Mouse (Mus musculus) hindbrain, embryonic 10.5 days (tissue): Measurements from ENCODE around the gene Wdr76. TPM values are rescaled to one million over a fixed set of nuclear protein-coding genes. Genes with fewer than 3 reads are reported as not detected.

Source experiments
- DNase-seq: peaks from one replicate; pipeline ENCODE4 v3.0.0-alpha.2; 2017; ENCODE audit warnings: low spot score
- H3K27ac ChIP-seq: fragments of 300-500 bp; sonication (generic); 2 replicates; pipeline ENCODE4 v1.5.1; 2016; ENCODE audit warnings: mild to moderate bottlenecking, moderate library complexity
- H3K27me3 ChIP-seq: fragments of 300-500 bp; sonication (generic); 2 replicates; pipeline ENCODE4 v1.6.1; 2016; ENCODE audit warnings: mild to moderate bottlenecking; ENCODE audit not compliant: poor library complexity, insufficient read depth, severe bottlenecking
- H3K36me3 ChIP-seq: fragments of 300-500 bp; sonication (generic); 2 replicates; pipeline ENCODE4 v1.6.1; 2016; ENCODE audit warnings: mild to moderate bottlenecking, moderate library complexity
- H3K4me1 ChIP-seq: fragments of 300-500 bp; sonication (generic); replicated peaks from 2 replicates; pipeline ENCODE4 v1.6.1; 2016; ENCODE audit warnings: mild to moderate bottlenecking
- H3K4me3 ChIP-seq: fragments of 300-500 bp; sonication (generic); 2 replicates; pipeline ENCODE4 v1.5.1; 2016; ENCODE audit warnings: mild to moderate bottlenecking, moderate library complexity
- H3K9me3 ChIP-seq: fragments of 300-500 bp; sonication (generic); 2 replicates; pipeline ENCODE4 v1.6.1; 2016; ENCODE audit warnings: mild to moderate bottlenecking, moderate library complexity
- WGBS: fragments of 180-500 bp; shearing (Covaris S2); methylation state at CpG from one replicate; pipeline ENCODE4 v1.1.7; 2016; 5-methylcytosine and 5-hydroxymethylcytosine counted together
- polyA plus RNA-seq: library from polyadenylated mRNA; unstranded; fragments of >200 nt; fragmentation: Nextera tagmentation; extraction: Ambion mirVana; gene quantifications from 2 replicates; pipeline ENCODE4 v1.2.1, GENCODE M21; 2016

Wdr76 gene
- polyA plus RNA-seq, 1 experiment from 2014 or later = 8.8 TPM

- peaks cover 85% of the 10 kb centered on the region for H3K36me3 ChIP-seq
- no peaks in the 10 kb centered on the region for H3K9me3 ChIP-seq
- H3K4me1 ChIP-seq = no peaks in the 10 kb centered on the region
- WGBS = 95% methylated on average over 6 of the region's 6 CpGs
- H3K4me3 ChIP-seq = no peak overlapping the region
- no peak for DNase-seq
- H3K27me3 ChIP-seq = no peaks in the 10 kb centered on the region
- no peak overlapping the region for H3K27ac ChIP-seq
Measured at GRCm38 (mm10) chr2:121549630-121550029, 43.1 kb downstream of the Wdr76 start.

GRCm38 (mm10) chr2:121551271-121551670 lies 44.7 kb downstream of the Wdr76 start:
- WGBS = 84% methylated on average over 8 of the region's 8 CpGs
- no peak overlapping the region for H3K27ac ChIP-seq
- no peaks in the 10 kb centered on the region for H3K4me1 ChIP-seq
- DNase-seq = no peak
- no peaks in the 10 kb centered on the region for H3K27me3 ChIP-seq
- H3K36me3 ChIP-seq = peaks cover 78% of the 10 kb centered on the region
- no peak overlapping the region for H3K4me3 ChIP-seq
- H3K9me3 ChIP-seq = no peaks in the 10 kb centered on the region

- Histone ChIP-seq H3K27me3 (no peaks in the 10 kb centered on the region), H3K4me3 (no peak overlapping the region)
- WGBS = 92% methylated on average over 3 of the region's 3 CpGs
Measured at GRCm38 (mm10) chr2:121563117-121563516, 56.6 kb downstream of the Wdr76 start.

GRCm38 (mm10) chr2:121565911-121566310 lies 59.4 kb downstream of the Wdr76 start:
- DNase-seq = no peak
- Histone ChIP-seq H3K36me3 (peaks cover 13% of the 10 kb centered on the region), H3K27ac (no peak overlapping the region), H3K9me3 (no peaks in the 10 kb centered on the region), H3K27me3 (no peaks in the 10 kb centered on the region), H3K4me1 (no peaks in the 10 kb centered on the region), H3K4me3 (no peak overlapping the region)
- WGBS = 77% methylated on average over 5 of the region's 5 CpGs

More at GRCm38 (mm10) chr2:121563117-121563516, 56.6 kb downstream of the Wdr76 start:
- Histone ChIP-seq H3K27ac (no peak overlapping the region), H3K36me3 (peaks cover 21% of the 10 kb centered on the region), H3K9me3 (no peaks in the 10 kb centered on the region), H3K4me1 (no peaks in the 10 kb centered on the region)
- no peak for DNase-seq

- no peak overlapping the region for H3K27ac ChIP-seq
- WGBS = 89% methylated on average over 3 of the region's 3 CpGs
- 0 out of 2 replicates have a peak, but pooled peaks cover 3% of the 10 kb centered on the region for H3K4me1 ChIP-seq
Measured at GRCm38 (mm10) chr2:121570049-121570448, 63.5 kb downstream of the Wdr76 start.

GRCm38 (mm10) chr2:121570999-121571655 lies 64.6 kb downstream of the Wdr76 start:
- Histone ChIP-seq H3K4me3 (no peak overlapping the region), H3K36me3 (peaks cover 21% of the 10 kb centered on the region), H3K27ac (no peak overlapping the region), H3K4me1 (0 out of 2 replicates have a peak, but pooled peaks cover 3% of the 10 kb centered on the region), H3K9me3 (no peaks in the 10 kb centered on the region), H3K27me3 (no peaks in the 10 kb centered on the region)
- 80% methylated on average over 8 of the region's 8 CpGs for WGBS
- no peak for DNase-seq

More at GRCm38 (mm10) chr2:121570049-121570448, 63.5 kb downstream of the Wdr76 start:
- Histone ChIP-seq H3K27me3 (no peaks in the 10 kb centered on the region), H3K36me3 (peaks cover 18% of the 10 kb centered on the region), H3K9me3 (no peaks in the 10 kb centered on the region), H3K4me3 (no peak overlapping the region)
- DNase-seq = no peak

GRCm38 (mm10) chr2:121571780-121572179 lies 65.3 kb downstream of the Wdr76 start:
- Histone ChIP-seq H3K4me1 (0 out of 2 replicates have a peak, but pooled peaks cover 3% of the 10 kb centered on the region), H3K27me3 (no peaks in the 10 kb centered on the region), H3K36me3 (peaks cover 21% of the 10 kb centered on the region), H3K4me3 (no peak overlapping the region), H3K9me3 (no peaks in the 10 kb centered on the region), H3K27ac (no peak overlapping the region)
- peak; percentile 80 for DNase-seq
- 23% methylated on average over 7 of the region's 7 CpGs for WGBS

GRCm38 (mm10) chr2:121574066-121574630 lies 67.6 kb downstream of the Wdr76 start:
- Histone ChIP-seq H3K36me3 (peaks cover 21% of the 10 kb centered on the region), H3K9me3 (no peaks in the 10 kb centered on the region), H3K27ac (no peak overlapping the region), H3K4me3 (no peak overlapping the region), H3K27me3 (no peaks in the 10 kb centered on the region), H3K4me1 (0 out of 2 replicates have a peak, but pooled peaks cover 3% of the 10 kb centered on the region)
- 83% methylated on average over 9 of the region's 9 CpGs for WGBS
- no peak for DNase-seq

- WGBS = 84% methylated on average over 8 of the region's 8 CpGs
- H3K4me1 ChIP-seq = 0 out of 2 replicates have a peak, but pooled peaks cover 3% of the 10 kb centered on the region
- DNase-seq = no peak
- H3K27me3 ChIP-seq = no peaks in the 10 kb centered on the region
- H3K9me3 ChIP-seq = no peaks in the 10 kb centered on the region
- H3K27ac ChIP-seq = no peak overlapping the region
- peaks cover 20% of the 10 kb centered on the region for H3K36me3 ChIP-seq
- H3K4me3 ChIP-seq = no peak overlapping the region
Measured at GRCm38 (mm10) chr2:121575741-121576201, 69.2 kb downstream of the Wdr76 start.

GRCm38 (mm10) chr2:121582809-121583376 lies 76.4 kb downstream of the Wdr76 start:
- no peak for DNase-seq
- no peaks in the 10 kb centered on the region for H3K9me3 ChIP-seq
- H3K36me3 ChIP-seq = peaks cover 8% of the 10 kb centered on the region; the same call in 1 of the 2 replicates
- WGBS = 91% methylated on average over 13 of the region's 13 CpGs
- no peak overlapping the region for H3K4me3 ChIP-seq
- no peak overlapping the region for H3K27ac ChIP-seq
- H3K27me3 ChIP-seq = no peaks in the 10 kb centered on the region
- peaks cover 3% of the 10 kb centered on the region for H3K4me1 ChIP-seq

- 83% methylated on average over 13 of the region's 13 CpGs for WGBS
- H3K27ac ChIP-seq = no peak overlapping the region
- no peaks in the 10 kb centered on the region for H3K9me3 ChIP-seq
- H3K4me1 ChIP-seq = peaks cover 10% of the 10 kb centered on the region
- no peak overlapping the region for H3K4me3 ChIP-seq
- H3K36me3 ChIP-seq = peaks cover 8% of the 10 kb centered on the region; the same call in 1 of the 2 replicates
- no peak for DNase-seq
- H3K27me3 ChIP-seq = no peaks in the 10 kb centered on the region
Measured at GRCm38 (mm10) chr2:121583468-121584116, 77.1 kb downstream of the Wdr76 start.

GRCm38 (mm10) chr2:121584705-121585104 lies 78.2 kb downstream of the Wdr76 start:
- DNase-seq = no peak
- Histone ChIP-seq H3K27ac (no peak overlapping the region), H3K4me1 (peaks cover 16% of the 10 kb centered on the region), H3K4me3 (no peak overlapping the region), H3K27me3 (no peaks in the 10 kb centered on the region), H3K9me3 (no peaks in the 10 kb centered on the region), H3K36me3 (peaks cover 8% of the 10 kb centered on the region; the same call in 1 of the 2 replicates)
- 79% methylated on average over 5 of the region's 5 CpGs for WGBS
